Mouse (Mus musculus): ENCODE measurements around the gene Cd40.

The Cd40 gene

DNA sequence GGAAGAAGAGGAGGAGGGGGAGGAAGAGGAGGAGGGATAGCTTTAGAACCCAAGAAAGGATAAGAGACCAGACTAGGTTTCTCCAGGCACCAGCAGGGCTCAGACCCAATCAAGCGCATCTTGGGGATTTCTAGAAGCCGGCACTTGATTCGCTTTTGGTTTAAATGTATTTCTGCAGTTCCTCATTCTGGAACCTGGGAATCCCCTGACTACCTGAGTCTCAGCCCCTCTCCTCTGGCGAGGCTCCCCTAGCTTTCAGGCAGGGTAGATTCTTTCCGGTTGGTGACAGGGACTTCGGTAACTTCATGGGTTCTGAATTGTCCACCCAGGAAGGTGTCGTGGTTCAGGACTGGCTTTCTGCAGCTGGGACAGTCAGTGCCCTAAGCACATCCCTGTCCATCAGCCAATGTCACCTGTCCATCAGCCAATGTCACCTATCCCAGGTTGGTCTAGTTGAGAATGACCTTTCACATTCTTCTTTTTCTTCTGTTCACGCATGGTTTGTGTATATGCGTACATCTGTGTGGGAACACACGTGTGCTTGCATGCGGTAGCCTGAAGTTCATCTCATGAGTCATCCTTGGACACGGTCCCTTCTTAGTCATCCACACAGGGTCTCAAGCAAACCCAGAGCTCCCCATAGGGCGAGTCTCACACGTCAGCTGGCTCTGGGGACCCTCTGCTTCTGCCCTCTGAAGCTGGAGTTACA lies 1.1 kb downstream of the Cd40 start:
- DNase-seq (ENCODE audit: low spot score in 2 of 2) = no peak

DNA sequence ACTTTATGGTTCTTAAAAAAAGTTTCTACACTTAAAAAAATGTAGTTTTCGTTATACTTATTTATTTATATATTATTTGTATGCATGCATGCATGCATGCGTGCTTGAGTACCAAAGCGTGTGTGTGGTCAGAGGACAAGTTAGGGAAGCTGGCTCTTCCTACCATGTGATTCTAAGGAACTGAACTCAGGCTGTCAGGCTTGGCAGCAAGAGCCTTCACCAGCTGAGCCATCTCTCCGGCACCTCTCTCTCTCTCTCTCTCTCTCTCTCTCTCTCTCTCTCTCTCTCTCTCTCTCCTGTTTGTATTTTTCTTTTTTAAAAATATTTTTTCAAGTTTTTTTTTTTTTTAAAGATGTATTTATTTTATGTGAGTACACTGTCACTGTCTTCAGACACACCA lies 4.5 kb downstream of the Cd40 start:
- no peak for DNase-seq (ENCODE audit: low spot score in 2 of 2)

DNA sequence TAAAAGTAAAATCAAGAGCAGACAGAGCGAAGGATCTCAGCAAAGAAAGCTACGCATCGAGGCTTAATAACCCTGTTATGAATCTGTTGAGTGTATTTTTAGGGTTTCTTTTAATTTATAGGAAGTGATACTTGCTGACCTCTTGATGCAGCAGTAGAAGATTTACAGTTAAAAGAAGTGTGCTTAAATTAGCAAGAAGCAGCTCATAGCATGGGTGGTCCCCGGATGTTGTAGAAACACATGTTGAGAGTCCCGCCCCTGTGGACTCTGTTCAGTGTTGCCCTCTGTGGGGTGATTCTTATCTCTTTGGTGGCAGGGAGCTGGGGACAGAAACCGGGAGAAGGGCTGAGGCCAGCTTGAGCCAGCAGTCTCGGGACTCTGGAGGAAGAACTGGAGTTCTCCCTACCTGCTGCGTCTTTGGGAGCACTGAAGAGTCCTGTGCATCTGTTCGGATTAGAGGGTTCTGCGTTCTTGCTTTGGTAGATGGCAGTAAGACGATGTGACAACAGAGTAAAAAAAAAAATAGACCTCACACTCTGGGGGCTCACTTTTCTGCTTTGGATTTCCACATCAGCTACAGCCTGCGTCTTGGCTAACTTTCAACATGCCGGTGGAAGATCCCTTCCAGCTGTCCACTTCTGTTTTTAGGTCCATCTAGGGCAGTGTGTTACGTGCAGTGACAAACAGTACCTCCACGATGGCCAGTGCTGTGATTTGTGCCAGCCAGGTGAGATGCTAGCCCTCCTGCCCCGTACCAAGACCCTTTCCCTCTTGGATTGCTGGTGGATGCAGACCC lies 6.4 kb downstream of the Cd40 start:
- no peak for DNase-seq (ENCODE audit: low spot score in 2 of 2)

DNA sequence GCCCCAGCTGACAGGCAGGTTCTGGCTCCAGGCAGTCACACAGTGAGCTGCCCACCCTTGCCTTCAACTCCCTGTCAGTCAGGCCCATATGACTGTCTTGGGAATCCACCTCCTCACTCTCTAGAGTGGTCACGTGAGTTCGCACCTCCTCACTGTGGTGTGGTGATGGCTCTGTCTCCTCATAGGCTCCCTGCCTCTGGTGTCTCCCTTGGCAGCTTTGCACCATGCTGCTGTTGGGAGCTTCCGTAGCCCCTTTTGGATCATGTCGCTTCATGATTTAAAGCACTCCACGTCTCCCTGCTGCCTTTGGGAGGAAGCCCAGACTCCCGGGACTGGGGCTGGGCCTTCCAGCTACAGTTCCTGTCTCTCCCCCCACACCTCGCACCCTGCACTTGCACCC lies 9.1 kb downstream of the Cd40 start:
- no peak for DNase-seq (ENCODE audit: low spot score in 2 of 2)

DNA sequence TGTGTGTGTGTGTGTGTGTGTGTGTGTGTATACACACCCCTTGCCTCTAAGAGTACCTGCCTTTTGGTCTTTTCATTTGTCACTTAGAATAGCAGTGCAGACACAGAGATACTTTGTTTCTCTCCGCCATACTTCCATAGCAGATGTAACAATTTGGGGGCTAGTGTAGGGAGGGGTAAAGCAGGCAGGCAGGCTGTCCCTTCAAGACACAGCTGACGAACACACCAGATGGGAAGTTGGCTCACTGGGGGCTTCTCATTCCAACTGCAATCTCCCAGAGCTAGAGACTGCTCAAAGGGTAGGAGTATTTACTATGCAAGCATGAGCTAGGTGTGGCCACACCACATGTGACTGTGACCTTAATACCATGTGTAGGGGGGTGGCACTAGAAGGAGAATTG lies 13.4 kb downstream of the Cd40 start:
- no peak for DNase-seq (ENCODE audit: low spot score in 2 of 2)

DNA sequence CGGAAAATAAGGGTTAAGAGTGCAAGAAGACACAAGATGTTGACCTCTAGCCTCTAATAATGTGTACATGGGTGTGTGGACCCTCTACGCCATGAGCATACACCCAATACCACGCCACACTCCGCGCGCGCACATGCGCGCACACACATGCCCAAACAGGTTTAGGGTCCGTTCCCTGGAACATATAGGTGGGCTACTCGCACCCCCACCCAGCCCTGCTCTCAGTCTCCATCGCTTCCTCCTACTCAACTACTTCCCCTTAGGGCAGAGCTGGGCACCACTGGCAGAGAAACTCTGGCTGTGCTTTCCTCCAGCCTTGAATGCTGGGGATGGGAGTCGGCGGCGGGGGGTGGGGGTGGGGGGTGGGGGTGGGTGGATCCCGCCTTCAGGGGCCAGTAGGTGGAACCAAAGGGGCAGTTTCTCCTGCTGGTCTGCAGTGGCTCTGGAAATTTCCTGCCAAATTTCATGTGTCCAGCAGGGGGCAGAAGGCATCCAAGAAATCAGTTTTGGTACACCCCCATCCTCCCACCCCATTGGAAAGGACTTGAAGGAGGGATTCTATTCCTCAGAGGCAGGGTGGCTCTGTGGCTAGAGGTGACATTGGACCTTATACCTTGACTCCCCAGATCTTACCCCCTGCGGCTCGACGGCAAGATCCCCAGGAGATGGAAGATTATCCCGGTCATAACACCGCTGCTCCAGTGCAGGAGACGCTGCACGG lies 14.8 kb downstream of the Cd40 start:
- DNase-seq (ENCODE audit: low spot score in 2 of 2) = peak in 1 of 2 experiments; percentile 34

DNA sequence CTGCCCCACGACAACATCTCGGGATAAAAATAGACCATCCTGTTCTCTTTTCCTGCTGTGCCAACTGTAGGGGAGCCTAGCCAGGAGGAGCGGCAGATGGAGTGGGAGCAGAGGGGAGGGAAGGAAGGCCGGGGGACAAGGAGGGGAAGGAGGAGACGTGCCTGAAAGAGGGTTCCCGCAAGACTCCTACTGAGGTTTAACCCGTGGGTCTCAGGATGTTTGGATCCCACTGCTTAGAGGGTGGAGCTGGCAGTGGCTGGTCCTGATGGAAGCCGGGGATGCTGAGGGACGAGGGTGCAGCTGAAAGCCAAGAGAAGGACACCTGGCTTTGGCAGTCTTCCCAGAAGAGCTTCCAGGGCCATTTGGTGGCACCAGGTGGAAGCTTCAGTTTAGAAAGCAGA lies 18.0 kb downstream of the Cd40 start:
- no peak for DNase-seq (ENCODE audit: low spot score in 2 of 2)

DNA sequence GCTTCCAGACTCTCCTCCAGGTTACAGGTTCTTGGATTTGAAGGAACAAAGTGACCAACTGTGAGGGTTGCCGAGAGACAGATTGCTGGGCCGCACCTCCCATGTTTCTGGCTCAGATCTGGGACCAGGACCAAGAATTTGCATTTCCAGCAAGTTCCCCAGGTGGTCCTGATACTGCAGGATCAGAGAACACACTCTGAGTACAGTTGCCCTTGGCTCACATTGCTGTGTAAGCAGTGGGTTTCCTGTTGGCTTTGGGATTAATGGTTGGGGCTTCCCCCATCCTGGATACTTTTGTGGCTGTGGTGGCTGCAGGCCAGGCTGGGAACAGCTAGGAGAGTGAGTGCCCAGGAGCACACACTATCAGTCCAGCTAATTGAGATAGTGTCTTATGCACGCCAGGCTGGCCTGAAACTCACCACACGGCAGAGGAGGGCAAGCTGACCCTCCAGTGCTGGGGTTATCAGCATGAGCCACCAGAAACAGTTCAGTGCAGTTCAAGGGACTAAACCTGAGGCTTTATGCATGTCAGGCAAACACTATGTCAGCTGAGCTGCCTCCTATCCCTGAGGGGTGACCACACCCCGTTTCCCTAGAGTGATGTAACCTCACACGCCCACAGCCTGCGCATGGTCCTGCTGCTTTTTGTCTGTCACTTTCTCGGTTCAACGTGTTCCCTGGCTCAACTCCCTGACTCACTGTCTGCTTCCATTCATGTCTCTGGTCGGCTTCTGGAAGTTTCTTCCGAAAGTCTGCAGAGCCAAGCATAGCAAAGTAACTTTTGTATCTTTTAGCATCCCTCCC lies 18.9 kb downstream of the Cd40 start:
- DNase-seq (ENCODE audit: low spot score in 2 of 2) = no peak

DNA sequence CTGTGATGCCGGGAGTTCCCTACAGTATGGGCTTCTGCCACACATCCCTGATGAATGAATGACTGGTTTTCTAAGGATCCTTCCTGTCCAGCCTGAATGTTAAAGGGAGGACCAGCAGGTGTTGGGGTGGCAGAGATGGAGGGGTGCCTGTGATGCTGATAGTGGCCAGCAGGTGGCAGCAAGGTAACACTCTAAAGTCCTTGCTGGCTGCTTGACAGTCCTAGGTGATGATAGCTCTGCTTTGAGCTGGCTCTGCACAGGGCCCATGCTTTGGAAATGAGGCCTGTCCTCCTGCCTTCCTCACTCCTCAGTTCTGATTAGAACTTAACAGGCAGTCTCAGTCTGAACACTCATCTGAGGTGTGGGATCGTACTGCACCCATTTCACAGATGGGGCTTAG lies 19.5 kb downstream of the Cd40 start:
- DNase-seq (ENCODE audit: low spot score in 2 of 2) = peak; percentile 16 to 69

DNA sequence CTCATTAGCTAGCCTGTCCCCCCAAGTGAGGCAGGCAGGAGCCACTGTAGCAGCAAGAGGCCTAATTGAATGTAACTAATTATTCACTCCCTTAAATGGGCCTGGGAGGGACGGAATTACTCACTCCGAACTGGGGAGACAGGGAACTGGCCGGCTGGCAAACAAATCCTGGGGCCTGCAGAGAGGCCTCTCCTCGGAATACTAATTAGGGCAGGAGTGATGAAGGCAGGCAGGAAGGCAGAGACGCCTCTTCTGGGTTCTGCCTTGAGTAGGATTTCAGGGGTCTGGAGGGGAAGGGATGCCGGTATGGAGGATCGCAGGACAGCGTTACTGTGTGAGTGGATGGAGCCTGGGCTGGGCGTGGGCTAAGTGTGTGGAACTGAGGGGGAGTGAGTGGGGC lies 21.6 kb downstream of the Cd40 start:
- no peak for DNase-seq (ENCODE audit: low spot score in 2 of 2)

DNA sequence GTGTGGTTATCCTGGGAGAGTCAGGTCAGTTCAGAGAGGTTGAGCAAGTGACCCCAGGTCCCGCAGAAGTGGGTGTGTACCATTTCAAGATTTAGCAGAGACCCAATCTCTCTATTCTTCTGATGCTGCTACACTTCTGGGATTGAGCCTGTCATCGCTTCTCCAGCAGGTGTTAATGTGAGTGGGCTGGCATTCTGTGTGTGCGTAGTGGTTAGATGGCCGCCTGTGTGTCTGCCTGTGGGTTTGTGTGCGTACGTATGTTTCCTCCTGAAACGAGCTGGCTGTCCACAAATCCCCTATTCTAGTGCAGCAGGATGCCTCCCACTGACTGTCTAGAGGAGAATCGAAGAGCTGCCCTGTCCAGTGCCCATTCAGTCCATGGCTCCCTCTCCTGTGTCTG lies 22.6 kb downstream of the Cd40 start:
- DNase-seq (ENCODE audit: low spot score in 2 of 2) = no peak

DNA sequence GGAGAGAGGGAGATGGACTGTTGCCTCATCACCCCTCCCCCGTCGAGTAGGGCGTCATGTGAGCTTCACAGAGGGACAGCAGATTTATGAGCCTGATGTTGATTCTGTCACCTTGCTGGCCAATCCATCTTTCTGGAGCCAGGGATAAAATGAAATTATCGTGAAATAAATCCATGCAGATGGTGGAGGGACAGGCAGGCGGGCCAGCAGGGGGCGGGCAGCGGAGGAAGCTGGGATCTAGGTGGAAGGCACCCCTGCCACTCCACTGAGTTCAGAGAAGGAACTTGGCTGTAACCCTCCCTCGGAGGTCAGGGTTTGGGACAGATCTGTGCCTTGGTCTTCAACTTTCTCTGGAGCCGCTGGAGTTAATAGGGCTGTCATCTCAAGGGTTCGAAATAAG lies 23.2 kb downstream of the Cd40 start:
- DNase-seq (ENCODE audit: low spot score in 2 of 2) = no peak

DNA sequence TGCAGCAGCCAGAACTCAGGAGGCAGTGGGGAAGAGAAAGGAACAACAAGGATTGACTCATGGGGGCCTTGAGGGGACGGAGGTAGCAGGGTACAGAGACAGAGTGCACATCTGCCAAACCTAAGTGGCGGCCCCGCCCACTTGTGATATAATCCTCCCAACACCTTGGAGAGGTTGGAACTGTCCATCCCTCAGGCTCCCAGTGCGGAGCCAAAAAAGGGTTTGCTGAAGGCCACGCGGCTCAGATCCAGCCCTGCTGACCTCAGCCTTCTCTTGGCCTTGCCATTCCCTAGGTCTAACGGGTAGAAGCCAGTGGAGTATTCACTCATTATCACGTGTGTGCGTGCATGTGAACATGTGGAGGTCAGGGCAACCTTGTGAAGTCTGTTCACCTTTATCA lies 25.2 kb downstream of the Cd40 start:
- no peak for DNase-seq (ENCODE audit: low spot score in 2 of 2)

DNA sequence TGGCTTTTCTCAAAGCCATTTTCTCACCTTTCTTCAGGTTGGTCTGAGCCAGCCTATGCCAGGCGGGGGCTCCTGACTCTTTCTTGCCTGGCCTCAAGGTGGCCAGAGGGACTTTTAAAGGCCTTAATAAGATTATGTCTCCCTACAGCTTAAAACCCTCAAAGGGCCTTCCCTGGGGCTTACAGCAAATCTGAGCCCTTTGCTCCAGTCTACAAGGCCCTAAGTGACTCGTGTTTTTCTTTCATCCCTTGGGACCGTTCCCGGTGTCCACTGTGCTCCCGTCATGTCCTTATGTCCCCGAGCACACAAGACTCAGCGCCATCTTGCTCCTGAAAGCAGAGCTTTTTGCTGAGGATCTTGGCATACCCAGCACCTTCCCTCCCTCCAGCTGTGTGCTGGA lies 25.8 kb downstream of the Cd40 start:
- DNase-seq (ENCODE audit: low spot score in 2 of 2) = no peak

DNA sequence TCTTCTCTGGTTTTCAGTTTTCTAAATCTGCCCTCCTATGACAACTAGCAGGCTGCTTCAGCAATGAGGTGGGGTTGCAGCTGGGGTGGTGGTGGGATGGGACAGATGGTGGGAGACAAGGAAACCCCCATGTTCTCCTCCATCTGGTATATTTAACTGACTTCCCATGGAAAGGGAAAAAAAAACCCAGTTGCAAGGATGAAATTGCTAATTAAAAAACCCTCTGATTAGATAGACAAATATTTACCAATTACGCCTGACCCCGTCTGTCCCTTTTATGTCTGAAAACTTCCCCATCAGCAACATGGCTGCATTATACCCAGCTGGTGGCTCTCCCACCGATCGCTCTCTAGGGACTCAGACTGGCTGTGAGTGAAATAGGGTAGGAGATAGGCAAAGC lies 31.2 kb downstream of the Cd40 start:
- no peak for DNase-seq (ENCODE audit: low spot score in 2 of 2)

DNA sequence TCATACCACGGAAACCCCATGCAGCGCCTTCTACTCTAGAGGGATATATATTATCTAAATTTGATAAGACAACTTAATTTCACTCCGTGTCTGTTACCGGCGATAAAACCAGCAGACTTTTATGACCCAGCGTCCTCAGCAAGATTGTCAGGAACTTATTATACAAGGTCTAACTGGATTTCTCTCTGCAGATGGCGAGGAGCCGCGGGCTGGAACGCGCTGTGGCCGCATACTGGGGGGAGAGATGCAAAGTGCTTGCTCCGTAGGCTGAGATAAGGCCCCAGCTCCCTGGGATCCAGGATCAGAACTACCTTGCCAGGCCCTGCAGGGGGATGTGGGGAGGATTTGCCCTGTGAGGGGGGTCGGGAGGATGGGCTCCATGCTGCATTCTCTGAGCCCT lies 34.0 kb downstream of the Cd40 start:
- DNase-seq (ENCODE audit: low spot score in 2 of 2) = no peak

DNA sequence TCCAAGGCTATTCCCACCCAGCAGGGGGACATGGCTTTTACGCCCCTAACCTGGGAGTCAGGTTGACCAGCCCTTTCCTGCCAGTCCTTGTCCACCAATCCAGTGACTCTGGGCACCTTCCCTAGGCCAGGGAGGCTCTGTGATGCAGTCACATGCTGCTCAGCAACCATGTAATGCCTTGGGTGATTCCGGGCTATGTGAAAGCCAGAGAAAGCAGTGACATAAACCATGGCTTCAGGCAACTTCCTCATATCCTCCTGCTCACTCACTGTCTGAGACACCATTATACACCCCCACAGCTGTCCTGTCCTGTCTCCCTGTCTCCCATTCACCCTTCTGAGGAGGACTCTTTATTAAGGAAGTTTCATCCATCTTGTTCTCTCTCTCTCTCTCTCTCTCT lies 35.2 kb downstream of the Cd40 start, which contains the start of gene 1700025C18Rik:
1700025C18Rik (minus strand) TSS at position 101 of the 400 bp plus-strand sequence.
- DNase-seq (ENCODE audit: low spot score in 2 of 2) = no peak

DNA sequence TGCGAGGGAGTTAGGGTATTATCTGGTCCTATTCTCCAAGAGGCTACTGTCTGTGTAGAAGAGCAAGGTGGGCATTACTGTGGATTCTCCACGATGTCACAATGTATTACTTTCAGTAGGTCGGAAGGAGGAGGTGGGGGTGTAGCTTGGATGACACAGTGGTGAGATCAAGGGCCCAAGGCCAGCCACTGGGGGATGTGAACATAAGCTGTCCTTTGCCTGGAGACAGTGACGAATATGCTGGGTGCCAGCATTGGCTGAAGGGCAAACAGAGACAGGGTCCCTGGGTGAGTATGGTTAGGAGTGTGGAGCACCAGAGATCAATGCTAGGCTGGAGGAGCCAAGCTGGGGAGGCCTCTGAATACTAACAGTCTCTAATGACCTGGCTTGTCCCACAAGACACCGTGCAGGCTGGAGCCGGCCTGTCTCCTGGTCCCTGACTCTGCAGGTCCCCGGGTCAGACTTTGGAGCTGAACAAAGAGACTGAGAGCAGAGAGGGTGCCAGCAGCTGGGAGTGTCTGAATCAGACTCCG lies 36.1 kb downstream of the Cd40 start:
- DNase-seq (ENCODE audit: low spot score in 2 of 2) = no peak

DNA sequence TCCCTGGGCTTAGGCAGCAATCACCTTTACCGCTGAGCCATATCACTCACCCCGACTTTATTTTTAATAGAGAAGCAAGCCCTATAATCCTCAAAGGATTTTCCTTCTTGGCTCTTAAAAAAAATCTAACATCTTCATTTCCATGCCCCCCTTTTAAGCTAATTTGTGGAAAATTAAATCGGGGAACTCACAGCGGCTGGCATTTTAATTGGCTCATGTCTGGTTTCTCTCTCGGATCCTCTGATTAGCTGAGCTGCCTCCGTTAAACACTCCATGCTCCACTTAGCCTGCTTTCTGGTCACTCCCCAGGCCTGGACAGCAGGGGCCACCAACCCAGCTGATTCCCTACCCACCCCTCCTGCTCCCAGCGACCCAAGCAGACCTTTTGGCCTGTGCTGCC lies 37.0 kb downstream of the Cd40 start:
- DNase-seq (ENCODE audit: low spot score in 2 of 2) = no peak

DNA sequence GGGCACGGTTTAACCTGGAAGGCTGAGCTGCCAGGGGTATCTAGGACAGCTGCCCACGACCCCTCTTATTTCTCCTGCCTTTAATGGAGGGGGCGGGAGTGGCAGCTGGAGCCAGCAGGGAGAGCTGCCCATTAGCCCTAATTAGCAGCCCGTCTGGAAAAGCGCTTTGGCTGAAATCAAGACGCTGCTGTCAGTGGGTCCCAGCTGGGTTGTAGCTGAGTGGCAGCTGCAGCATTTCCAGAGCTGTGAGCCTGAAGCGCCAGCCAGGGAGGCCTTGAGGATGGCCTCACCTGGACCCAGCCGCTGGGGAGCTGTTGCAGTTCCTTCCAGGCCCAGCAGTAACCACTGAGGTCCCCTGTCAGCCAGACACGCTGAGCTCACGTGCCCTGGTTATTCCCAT lies 40.9 kb downstream of the Cd40 start:
- no peak for DNase-seq (ENCODE audit: low spot score in 2 of 2)

DNA sequence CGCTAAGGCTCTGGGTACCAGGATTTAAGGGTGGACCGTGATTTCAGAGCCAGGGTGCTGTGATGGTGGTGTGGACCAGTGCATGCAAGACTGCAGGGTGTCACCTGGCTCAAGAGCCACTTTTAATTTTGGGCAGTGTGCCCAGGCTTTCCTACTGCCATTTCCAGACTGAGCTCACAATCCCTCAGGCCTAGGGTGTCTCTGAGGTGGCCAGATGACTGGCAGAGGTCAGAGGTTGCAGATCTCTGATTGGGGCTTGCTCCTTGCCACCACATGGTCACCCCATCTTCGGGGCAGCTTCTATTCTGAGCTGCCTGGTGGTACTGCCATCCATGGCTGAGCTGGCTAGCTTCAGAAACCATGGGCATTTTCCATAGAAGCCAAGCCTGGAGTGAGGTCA lies 43.4 kb downstream of the Cd40 start:
- DNase-seq (ENCODE audit: low spot score in 2 of 2) = no peak

DNA sequence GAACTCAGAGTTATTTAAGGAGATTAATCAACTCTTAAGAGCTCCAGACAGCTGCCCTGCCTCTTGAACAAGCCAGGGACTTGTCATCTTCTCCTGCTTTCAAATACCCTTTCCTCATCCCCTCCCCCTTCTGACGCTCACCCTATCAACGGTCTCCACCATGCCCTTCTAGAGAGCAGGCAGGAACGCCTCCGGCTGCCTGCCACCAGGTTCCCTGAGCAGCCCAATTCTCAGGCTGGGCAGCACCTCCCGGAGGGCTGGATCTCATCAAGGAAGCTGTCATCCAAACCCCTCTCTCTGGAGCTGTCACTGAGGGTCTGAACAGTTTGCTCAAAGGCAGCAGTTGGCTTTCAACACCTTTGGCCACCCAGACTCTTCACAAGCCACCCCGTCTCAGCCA lies 45.3 kb downstream of the Cd40 start:
- no peak for DNase-seq (ENCODE audit: low spot score in 2 of 2)

Data from thymus, postnatal 10 days (tissue).